Mouse (Mus musculus) thymus, postnatal 14 days (tissue): Measurements from ENCODE around the gene Agr3.

ENCODE experiments used
- DNase-seq: peaks from one replicate; pipeline ENCODE4 v3.0.0; 2021

The Agr3 gene

GRCm38 (mm10) chr12:35992711-35993110 lies 67.3 kb downstream of the Agr3 start, which contains the start of gene Agr2:
Gene Agr2, plus strand, starts transcription at chr12:35992907.
- no peak for DNase-seq

GRCm38 (mm10) chr12:35993583-35993982 lies 68.2 kb downstream of the Agr3 start:
- DNase-seq, result no peak

- DNase-seq, result no peak
Observed at GRCm38 (mm10) chr12:35994098-35994497, 68.7 kb downstream of the Agr3 start.

- DNase-seq, result peak; percentile 19
Observed at GRCm38 (mm10) chr12:35995799-35996198, 70.4 kb downstream of the Agr3 start.
